In genomic region chr13:119461900-119462595, GRCm38 (mm10) we compare ENCODE assay signal across 8 mouse cellular contexts. TPM values are rescaled to one million over a fixed set of nuclear protein-coding genes. Genes with fewer than 3 reads are reported as not detected.
DNase-seq lines count a peak whose midpoint lies in the region; ATAC-seq and TF ChIP-seq lines count a peak whose summit lies in the region.

No protein-coding gene starts in this region.

- H3K4me2 ChIP-seq in forebrain, embryonic 15.5 days (replicated peaks) = peak overlapping the region; percentile 48
- H3K4me2 ChIP-seq in liver, embryonic 14.5 days (ENCODE audit: low read depth) = peak overlapping the region; percentile 62

- 12% methylated on average over 10 of the region's 10 CpGs for WGBS in forebrain, embryonic 15.5 days
- 2% methylated on average over 10 of the region's 10 CpGs for WGBS in liver, embryonic 14.5 days (ENCODE audit: insufficient replicate concordance)

- peak overlapping the region; percentile 61 for H3K9ac ChIP-seq in forebrain, embryonic 15.5 days (replicated peaks)
- H3K9ac ChIP-seq in liver, embryonic 14.5 days (replicated peaks) = peak overlapping the region; percentile 88

- peaks cover 24% of the 10 kb centered on the region for H3K4me1 ChIP-seq in forebrain, embryonic 15.5 days
- peaks cover 9 to 11% of the 10 kb centered on the region in 2 experiments; a peak in 3 of 4 replicates for H3K4me1 ChIP-seq in liver, embryonic 14.5 days (replicated peaks; ENCODE audit: control insufficient read depth in 2 of 2, insufficient read depth in 2 of 2, low read length in 1 of 2)

- no peaks in the 10 kb centered on the region for H3K9me3 ChIP-seq in forebrain, embryonic 15.5 days
- no peaks in the 10 kb centered on the region for H3K9me3 ChIP-seq in liver, embryonic 14.5 days (ENCODE audit: control insufficient read depth, low read length)

- intact Hi-C loops in left cerebral cortex, adult 2 months (cut with DNase I) = loop anchor here (2.0 kb wide), 1 partner anchor 33 kb away; the partner anchor contains the start of gene Paip1

- H3K36me3 ChIP-seq in forebrain, embryonic 15.5 days = peaks cover 17% of the 10 kb centered on the region
- peaks cover 3% of the 10 kb centered on the region for H3K36me3 ChIP-seq in liver, embryonic 14.5 days (replicated peaks; ENCODE audit: control insufficient read depth, insufficient read depth, low read depth)

- H3K27me3 ChIP-seq in forebrain, embryonic 15.5 days = no peaks in the 10 kb centered on the region
- no peaks in the 10 kb centered on the region for H3K27me3 ChIP-seq in liver, embryonic 14.5 days (ENCODE audit: control insufficient read depth, insufficient read depth, low read length)

- DNase-seq in left cerebral cortex, adult 2 months (ENCODE audit: extremely low spot score in 1 of 2, low spot score in 2 of 2) = no peak
- DNase-seq in left cerebral cortex, adult 8-10 months (ENCODE audit: low spot score in 2 of 2) = no peak
- peak; percentile 4 for DNase-seq in c-Kit-negative CD71-positive TER-119-positive erythroid progenitor cells, embryonic 14.5 days (ENCODE audit: low read depth, low spot score)
- no peak for DNase-seq in liver, embryonic 14.5 days (ENCODE audit: low read depth in 3 of 3, low spot score in 3 of 3)
- peak; percentile 15 for DNase-seq in yolk sac, embryonic 10.5 days (ENCODE audit: low spot score)
- no peak for DNase-seq in thymus, postnatal 4 days
- no peak for DNase-seq in layer of hippocampus, adult 9-10 months (ENCODE audit: low spot score)

- peak overlapping the region; percentile 93 for H3K27ac ChIP-seq in left cerebral cortex, adult 2 months
- peak overlapping the region; percentile 82 for H3K27ac ChIP-seq in forebrain, embryonic 15.5 days (replicated peaks)
- H3K27ac ChIP-seq in liver, embryonic 14.5 days = peak overlapping the region; percentile 82

- TF ChIP-seq CTCF in left cerebral cortex, adult 2 months (IDR thresholded peaks at IDR 0.05) = no peak
- no peak for TF ChIP-seq CTCF in liver, embryonic 14.5 days (IDR thresholded peaks at IDR 0.05; ENCODE audit: low read depth)

- peak overlapping the region; percentile 69 for H3K4me3 ChIP-seq in left cerebral cortex, adult 2 months
- H3K4me3 ChIP-seq in forebrain, embryonic 15.5 days = peak overlapping the region; percentile 67
- peak overlapping the region; percentile 85 to 100 for H3K4me3 ChIP-seq in liver, embryonic 14.5 days (ENCODE audit: insufficient read depth in 1 of 2, low read depth in 2 of 2, low read length in 2 of 2)

- peak; percentile 75 for ATAC-seq in forebrain, embryonic 15.5 days (replicated peaks)
- peak; percentile 71 for ATAC-seq in liver, embryonic 14.5 days (ENCODE audit: insufficient read depth)

- no peak for TF ChIP-seq EP300 in liver, embryonic 14.5 days (IDR thresholded peaks at IDR 0.05; ENCODE audit: low read depth)

RNA-seq across cellular contexts. Expression of gene 4833420G17Rik, which starts 0.5 kb away (rescaled TPM):
- 10 to 100 TPM; 23.5 to 24.2 TPM for total RNA-seq in left cerebral cortex, adult 2 months (2021)
- total RNA-seq in left cerebral cortex, adult 8-10 months (2022) = 10 to 100 TPM; 23.1 to 28.8 (median 24.7) TPM
- 115 and 125 TPM in 2 replicates for polyA plus RNA-seq in forebrain, embryonic 15.5 days (2015; fragmentation: Nextera tagmentation; extraction: Ambion mirVana)
- polyA plus RNA-seq in liver, embryonic 14.5 days (2012; rRNA removed) = 16.1 and 19.5 TPM in 2 replicates
- 14.9 and 19.2 TPM in 2 replicates for polyA plus RNA-seq in liver, embryonic 14.5 days (2014; fragmentation: Nextera tagmentation; extraction: Ambion mirVana)

RNA-seq across cellular contexts. Expression of gene Tmem267, which starts 25.8 kb away (rescaled TPM):
- 10 to 100 TPM; 22.5 to 24.2 TPM for total RNA-seq in left cerebral cortex, adult 2 months (2021)
- 10 to 100 TPM; 18.8 to 24.9 (median 22.3) TPM for total RNA-seq in left cerebral cortex, adult 8-10 months (2022)
- 3.6 and 3.8 TPM in 2 replicates for polyA plus RNA-seq in forebrain, embryonic 15.5 days (2015; fragmentation: Nextera tagmentation; extraction: Ambion mirVana)
- 0.84 and 0.88 TPM in 2 replicates for polyA plus RNA-seq in liver, embryonic 14.5 days (2012; rRNA removed)
- 0.37 and 0.38 TPM in 2 replicates for polyA plus RNA-seq in liver, embryonic 14.5 days (2014; fragmentation: Nextera tagmentation; extraction: Ambion mirVana)

RNA-seq across cellular contexts. Expression of gene 3110070M22Rik, which starts 26.1 kb away (rescaled TPM):
- 1 to 10 TPM; 2.3 to 2.5 TPM for total RNA-seq in left cerebral cortex, adult 2 months (2021)
- 1 to 10 TPM; 1.7 to 4.3 (median 3.2) TPM for total RNA-seq in left cerebral cortex, adult 8-10 months (2022)
- 1.4 and 1.8 TPM in 2 replicates for polyA plus RNA-seq in forebrain, embryonic 15.5 days (2015; fragmentation: Nextera tagmentation; extraction: Ambion mirVana)
- polyA plus RNA-seq in liver, embryonic 14.5 days (2012; rRNA removed) = 0.11 and 0.31 TPM in 2 replicates
- polyA plus RNA-seq in liver, embryonic 14.5 days (2014; fragmentation: Nextera tagmentation; extraction: Ambion mirVana) = 0.13 and 0.56 TPM in 2 replicates

RNA-seq across cellular contexts. Expression of gene Paip1, which starts 33.6 kb away (rescaled TPM):
- total RNA-seq in left cerebral cortex, adult 2 months (2021) = 100 to 1,000 TPM in 1 of 2 experiments, 10 to 100 TPM in 1; 96.8 to 113 TPM
- total RNA-seq in left cerebral cortex, adult 8-10 months (2022) = 100 to 1,000 TPM; 101 to 122 (median 110) TPM
- 161 and 166 TPM in 2 replicates for polyA plus RNA-seq in forebrain, embryonic 15.5 days (2015; fragmentation: Nextera tagmentation; extraction: Ambion mirVana)
- 6.1 and 9.5 TPM in 2 replicates for polyA plus RNA-seq in liver, embryonic 14.5 days (2012; rRNA removed)
- 19.1 and 20.1 TPM in 2 replicates for polyA plus RNA-seq in liver, embryonic 14.5 days (2014; fragmentation: Nextera tagmentation; extraction: Ambion mirVana)

Comparison
In these comparisons a context has a peak if more than half of its experiments do, and no peak if none do; other contexts are left out.
1. DNase-seq: peak in c-Kit-negative CD71-positive TER-119-positive erythroid progenitor cells, embryonic 14.5 days (single experiment) and yolk sac, embryonic 10.5 days (single experiment); none in left cerebral cortex, adult 2 months (0 of 2), left cerebral cortex, adult 8-10 months (0 of 2), liver, embryonic 14.5 days (0 of 3), thymus, postnatal 4 days (single experiment) and layer of hippocampus, adult 9-10 months (single experiment).
2. Peak in every context shown above with its lines, with median percentiles within 50 percentile points of each other: H3K27ac ChIP-seq and H3K4me3 ChIP-seq.